In genomic region chrX:50605517-50605916, GRCm38 (mm10) we compare ENCODE assay signal across 8 mouse cellular contexts.
DNase-seq lines count a peak whose midpoint lies in the region; ATAC-seq and TF ChIP-seq lines count a peak whose summit lies in the region.
"Not testable (repeated sequence)": the region's sequence is repeated elsewhere in the genome, so short reads cannot be mapped to it uniquely, and the experiment has no call there.

No protein-coding gene starts in this region.

- peak; percentile 71 for DNase-seq in MEL (ENCODE audit: low read depth, low spot score)
- peak; percentile 57 for DNase-seq in embryo, embryonic 10 days (ENCODE audit: low spot score)
- peak; percentile 44 for DNase-seq in forelimb bud, embryonic 11.5 days (ENCODE audit: low read depth, low spot score)
- DNase-seq in layer of hippocampus, adult 9-10 months (ENCODE audit: low spot score), result peak; percentile 93
- DNase-seq in midbrain, postnatal 0 days (ENCODE audit: low spot score), result peak; percentile 82
- not testable (repeated sequence) for DNase-seq in stomach, postnatal 0 days (ENCODE audit: low spot score)

- 78% methylated on average over 2 of the region's 2 CpGs for WGBS in hindbrain, embryonic 12.5 days
- 46% methylated on average over 2 of the region's 2 CpGs for WGBS in lung, embryonic 16.5 days
- WGBS in midbrain, postnatal 0 days, result 67% methylated on average over 2 of the region's 2 CpGs
- WGBS in stomach, postnatal 0 days, result 46% methylated on average over 2 of the region's 2 CpGs

- TF ChIP-seq POLR2A in MEL (IDR thresholded peaks at IDR 0.05; ENCODE audit: control insufficient read depth in 1 of 2, insufficient read depth in 1 of 2, low read depth in 1 of 2, low read length in 2 of 2, poor library complexity in 1 of 2), result not testable (repeated sequence)

- TF ChIP-seq EP300 in MEL (IDR thresholded peaks at IDR 0.05; ENCODE audit: low read depth in 1 of 2, low read length in 2 of 2); stomach, postnatal 0 days (optimal IDR thresholded peaks at IDR 0.05): not testable (repeated sequence)

- H3K4me3 ChIP-seq in MEL (ENCODE audit: control insufficient read depth in 1 of 2, insufficient read depth in 1 of 2, low read depth in 2 of 2, low read length in 2 of 2); hindbrain, embryonic 12.5 days; midbrain, postnatal 0 days (ENCODE audit: low read depth, low read length); stomach, postnatal 0 days (ENCODE audit: low read depth, low read length): not testable (repeated sequence)
- H3K4me3 ChIP-seq in lung, embryonic 16.5 days (ENCODE audit: low read length), result peak overlapping the region; percentile 19; the same call in 1 of the 2 replicates

- peak; percentile 37 to 49 (median 39) for TF ChIP-seq CTCF in MEL (IDR thresholded peaks at IDR 0.05 in 2 of 3, conservative IDR thresholded peaks at IDR 0.05 in 1 of 3; ENCODE audit: control insufficient read depth in 1 of 3, insufficient read depth in 1 of 3, low read depth in 2 of 3, low read length in 3 of 3, poor library complexity in 1 of 3, severe bottlenecking in 1 of 3)
- peak; percentile 72 for TF ChIP-seq CTCF in midbrain, postnatal 0 days (IDR thresholded peaks at IDR 0.05)
- TF ChIP-seq CTCF in stomach, postnatal 0 days (IDR thresholded peaks at IDR 0.05; ENCODE audit: low read depth), result peak; percentile 75

- not testable (repeated sequence) for H3K9me3 ChIP-seq in MEL (replicated peaks; ENCODE audit: insufficient read depth, low read length); hindbrain, embryonic 12.5 days (replicated peaks); lung, embryonic 16.5 days (ENCODE audit: control insufficient read depth, low read length); midbrain, postnatal 0 days (ENCODE audit: low read length); stomach, postnatal 0 days (ENCODE audit: control insufficient read depth, low read length)

- TF ChIP-seq RAD21 in MEL (IDR thresholded peaks at IDR 0.05; ENCODE audit: low read depth, low read length), result peak; percentile 57

- H3K4me2 ChIP-seq in hindbrain, embryonic 12.5 days (replicated peaks), result peak overlapping the region; percentile 27; the same call in 1 of the 2 replicates
- 0 out of 2 replicates have a peak overlapping the region, but pooled peaks have one; percentile 29 for H3K4me2 ChIP-seq in lung, embryonic 16.5 days (ENCODE audit: low read depth, low read length)
- H3K4me2 ChIP-seq in midbrain, postnatal 0 days (ENCODE audit: low read depth, low read length, poor library complexity, severe bottlenecking); stomach, postnatal 0 days (replicated peaks; ENCODE audit: low read depth): not testable (repeated sequence)

- not testable (repeated sequence) for H3K27me3 ChIP-seq in MEL (ENCODE audit: control insufficient read depth in 1 of 2, insufficient read depth in 2 of 2, low read length in 2 of 2); hindbrain, embryonic 12.5 days; lung, embryonic 16.5 days (ENCODE audit: control insufficient read depth, insufficient read depth, low read depth, low read length); midbrain, postnatal 0 days (ENCODE audit: insufficient read depth, low read length); stomach, postnatal 0 days (ENCODE audit: control insufficient read depth, insufficient read depth, low read length)

- not testable (repeated sequence) for H3K79me2 ChIP-seq in MEL (ENCODE audit: control insufficient read depth, insufficient read depth, low read length, poor library complexity)

- H3K27ac ChIP-seq in MEL (ENCODE audit: control insufficient read depth, low read depth, low read length), result peak overlapping the region; percentile 64
- H3K27ac ChIP-seq in hindbrain, embryonic 12.5 days; lung, embryonic 16.5 days (ENCODE audit: low read length); midbrain, postnatal 0 days (ENCODE audit: low read depth, low read length); stomach, postnatal 0 days (replicated peaks): not testable (repeated sequence)

- ATAC-seq in hindbrain, embryonic 12.5 days (ENCODE audit: low FRiP score), result not testable (repeated sequence)
- ATAC-seq in lung, embryonic 16.5 days (ENCODE audit: low read depth), result peak; percentile 79; the same call in 1 of the 2 replicates
- peak; percentile 86 for ATAC-seq in midbrain, postnatal 0 days (ENCODE audit: low FRiP score)
- ATAC-seq in stomach, postnatal 0 days (ENCODE audit: low FRiP score, low TSS enrichment), result peak; percentile 78

- not testable (repeated sequence) for H3K4me1 ChIP-seq in MEL (ENCODE audit: control insufficient read depth in 1 of 2, insufficient read depth in 2 of 2, low read length in 2 of 2); hindbrain, embryonic 12.5 days; lung, embryonic 16.5 days (replicated peaks; ENCODE audit: control insufficient read depth, insufficient read depth, low read length); midbrain, postnatal 0 days (ENCODE audit: insufficient read depth, low read length); stomach, postnatal 0 days (replicated peaks; ENCODE audit: control insufficient read depth, insufficient read depth)

- H3K36me3 ChIP-seq in MEL (ENCODE audit: control insufficient read depth in 1 of 2, insufficient read depth in 2 of 2, low read length in 2 of 2); hindbrain, embryonic 12.5 days; lung, embryonic 16.5 days (ENCODE audit: control insufficient read depth, insufficient read depth, low read length); midbrain, postnatal 0 days (ENCODE audit: insufficient read depth, low read length); stomach, postnatal 0 days (ENCODE audit: control insufficient read depth, insufficient read depth, low read length): not testable (repeated sequence)

- not testable (repeated sequence) for H3K9ac ChIP-seq in MEL (ENCODE audit: control insufficient read depth, low read depth, low read length, poor library complexity, severe bottlenecking); hindbrain, embryonic 12.5 days; lung, embryonic 16.5 days (ENCODE audit: low read length); midbrain, postnatal 0 days (replicated peaks; ENCODE audit: low read length, poor library complexity, severe bottlenecking); stomach, postnatal 0 days (ENCODE audit: low read length)

TF ChIP-seq in MEL, 35 proteins besides CTCF, POLR2A, EP300 and RAD21:
- TF ChIP-seq ZNF384 (IDR thresholded peaks at IDR 0.05; ENCODE audit: low read depth, low read length), result peak; percentile 95
- TF ChIP-seq BHLHE40 (IDR thresholded peaks at IDR 0.05; ENCODE audit: borderline replicate concordance, low read depth, low read length), result 0 out of 2 replicates have a peak, but pooled peaks have one; percentile 24
- TF ChIP-seq SMC3 (IDR thresholded peaks at IDR 0.05; ENCODE audit: low read depth, low read length), result peak; percentile 37
- peak; percentile 72 for TF ChIP-seq ETS1 (IDR thresholded peaks at IDR 0.05; ENCODE audit: low read depth, low read length)
- 0 out of 2 replicates have a peak, but pooled peaks have one; percentile 11 for TF ChIP-seq MYB (IDR thresholded peaks at IDR 0.05; ENCODE audit: low read depth, low read length)
- 0 out of 2 replicates have a peak, but pooled peaks have one; percentile 10 for TF ChIP-seq ZC3H11A (IDR thresholded peaks at IDR 0.05; ENCODE audit: low read depth, low read length)
- TF ChIP-seq HCFC1 (IDR thresholded peaks at IDR 0.05; ENCODE audit: low read depth, low read length), result 0 out of 2 replicates have a peak, but pooled peaks have one; percentile 42
